Mouse (Mus musculus) intestine, postnatal 0 days (tissue): ENCODE results near the gene Ccdc62. TPM values are rescaled to one million over a fixed set of nuclear protein-coding genes. Genes with fewer than 3 reads are reported as not detected.

ENCODE experiments used
- ATAC-seq: fragments of 200-750 bp; cut with Nextera tagmentation; 2 replicates; pipeline ENCODE4 v1.8.0; 2017; ENCODE audit warnings: mild to moderate bottlenecking, moderate TSS enrichment, moderate library complexity
- H3K27ac ChIP-seq: fragments of 300-500 bp; sonication (generic); 2 replicates; pipeline ENCODE4 v1.5.1; 2014; ENCODE audit warnings: mild to moderate bottlenecking, low read depth, low read length, moderate library complexity
- H3K27me3 ChIP-seq: fragments of 300-500 bp; sonication (generic); replicated peaks from 2 replicates; pipeline ENCODE4 v1.6.1; 2014; ENCODE audit warnings: low read length, mixed read lengths; ENCODE audit not compliant: control insufficient read depth, insufficient read depth
- H3K36me3 ChIP-seq: fragments of 300-500 bp; sonication (generic); 2 replicates; pipeline ENCODE4 v1.6.1; 2014; ENCODE audit warnings: mild to moderate bottlenecking, moderate library complexity; ENCODE audit not compliant: control insufficient read depth, insufficient read depth
- H3K4me1 ChIP-seq: fragments of 300-500 bp; sonication (generic); replicated peaks from 2 replicates; pipeline ENCODE4 v1.6.1; 2014; ENCODE audit warnings: antibody characterized with exemption, low read length, mixed read lengths; ENCODE audit not compliant: control insufficient read depth, insufficient read depth
- H3K4me2 ChIP-seq: fragments of 300-500 bp; sonication (generic); replicated peaks from 2 replicates; pipeline ENCODE4 v1.6.1; 2014; ENCODE audit warnings: low read depth, mild to moderate bottlenecking, moderate library complexity
- H3K4me3 ChIP-seq: fragments of 300-500 bp; sonication (generic); 2 replicates; pipeline ENCODE4 v1.5.1; 2014; ENCODE audit warnings: low read depth, low read length
- H3K9ac ChIP-seq: fragments of 300-500 bp; sonication (generic); 2 replicates; pipeline ENCODE4 v1.6.1; 2014; ENCODE audit warnings: mild to moderate bottlenecking, low read depth, low read length
- H3K9me3 ChIP-seq: fragments of 300-500 bp; sonication (generic); 2 replicates; pipeline ENCODE4 v1.6.1; 2016; ENCODE audit warnings: mixed run types; ENCODE audit not compliant: control insufficient read depth
- CTCF ChIP-seq: sonication (generic); IDR thresholded peaks from 2 replicates; pipeline ENCODE4 v1.5.1; 2016; ENCODE audit warnings: low read depth, mild to moderate bottlenecking, control low read depth, antibody characterized with exemption, moderate library complexity
- WGBS: fragments of 180-500 bp; shearing (Covaris S2); extraction: QIAGEN DNeasy Blood & Tissue Kit; methylation state at CpG from one replicate; pipeline ENCODE4 v1.1.7; 2014; 5-methylcytosine and 5-hydroxymethylcytosine counted together
- polyA plus RNA-seq: library from polyadenylated mRNA; unstranded; fragments of >200 nt; fragmentation: Nextera tagmentation; extraction: Ambion mirVana; gene quantifications from 2 replicates; pipeline ENCODE4 v1.2.1, GENCODE M21; 2015

Ccdc62 gene
- polyA plus RNA-seq, 1 experiment from 2014 or later = 3.8 TPM

DNA sequence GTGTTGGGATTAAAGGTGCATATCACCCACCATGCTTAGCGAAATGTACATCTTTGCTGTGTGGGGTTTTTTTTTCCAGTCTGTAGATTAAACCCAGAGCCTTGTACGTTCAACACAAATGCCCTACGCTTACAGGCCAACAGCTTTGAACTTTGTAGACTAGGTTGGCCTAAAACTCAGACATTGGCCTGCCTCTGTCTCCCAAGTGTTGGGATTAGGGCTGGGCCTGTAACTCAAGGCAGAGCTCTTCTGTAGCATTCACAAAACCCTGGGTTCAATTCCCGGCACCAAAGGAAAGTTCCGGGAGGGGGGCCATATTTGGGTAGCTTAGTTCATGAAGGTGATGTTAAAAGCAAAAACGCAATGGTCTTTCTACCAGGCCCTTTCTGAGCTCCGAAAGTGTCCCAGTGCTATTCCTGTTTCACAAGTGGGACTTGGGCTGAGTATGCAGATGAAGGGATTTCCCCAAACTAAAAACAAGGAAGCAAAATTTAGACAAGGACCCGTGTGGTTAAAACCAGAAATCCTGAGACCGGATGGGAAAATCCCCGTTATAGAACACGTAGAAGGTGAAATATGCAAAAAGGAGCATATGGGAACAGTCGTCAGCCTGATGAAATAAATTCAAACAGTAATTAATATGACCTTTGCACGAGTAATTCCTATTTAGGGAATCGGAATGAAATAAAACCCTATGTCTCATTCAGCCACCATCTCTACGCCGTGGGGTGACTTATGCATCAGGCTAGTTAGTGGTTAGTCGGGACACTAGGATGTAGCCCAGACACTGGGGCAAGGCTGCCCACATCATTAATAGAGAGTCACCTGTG lies 24.1 kb upstream of the Ccdc62 start:
- H3K9ac ChIP-seq = no peak overlapping the region
- no peak for TF ChIP-seq CTCF
- peaks cover 23% of the 10 kb centered on the region for H3K36me3 ChIP-seq
- no peak overlapping the region for H3K27ac ChIP-seq
- 0 out of 2 replicates have a peak overlapping the region, but pooled peaks have one; percentile 96 for H3K4me3 ChIP-seq
- no peaks in the 10 kb centered on the region for H3K9me3 ChIP-seq
- no peaks in the 10 kb centered on the region for H3K27me3 ChIP-seq
- H3K4me2 ChIP-seq = peak overlapping the region; percentile 31
- no peaks in the 10 kb centered on the region for H3K4me1 ChIP-seq
- WGBS = 64% methylated on average over 17 of the region's 17 CpGs
- ATAC-seq = no peak

DNA sequence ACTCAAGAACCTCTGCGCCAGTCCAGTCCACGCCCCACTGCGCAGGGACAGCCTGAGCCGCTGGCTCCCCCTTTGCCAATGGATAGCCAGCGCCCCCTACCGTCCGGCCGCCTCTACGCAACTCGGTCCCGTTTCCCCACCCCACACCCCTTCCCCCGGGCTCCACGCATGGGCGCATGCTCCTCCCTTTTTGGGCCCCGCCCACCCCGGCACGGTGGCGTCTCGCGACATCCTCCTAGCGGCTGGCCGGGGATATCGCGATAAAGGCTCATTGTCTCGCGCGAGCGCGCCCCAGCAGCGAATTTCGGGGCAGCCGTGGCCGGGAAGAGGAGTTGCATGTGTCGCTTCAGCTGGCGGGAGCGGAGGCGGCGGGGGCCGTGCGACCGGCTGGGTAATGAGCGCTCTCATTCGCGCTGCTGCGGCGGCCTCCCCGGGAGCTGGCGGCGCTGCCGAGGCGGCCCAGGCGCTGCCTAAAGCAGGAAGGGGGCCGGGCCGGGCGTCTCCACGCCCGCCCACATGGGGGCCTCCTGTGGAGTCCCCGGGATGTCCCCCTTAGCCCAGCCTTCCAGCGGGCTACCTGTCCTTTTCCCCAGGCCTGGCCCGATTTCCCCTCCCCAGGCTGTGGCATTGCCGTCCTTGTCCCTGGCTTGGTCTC lies 23.4 kb upstream of the Ccdc62 start, which contains the start of gene Denr:
Gene Denr, plus strand, starts transcription at position 200 of the 655 bp plus-strand sequence.
- H3K9ac ChIP-seq = peak within 1 kb of the TSS; percentile 99
- H3K4me2 ChIP-seq = peak within 1 kb of the TSS; percentile 77
- peak within 1 kb of the TSS; percentile 84 for H3K27ac ChIP-seq
- peak; percentile 99 for TF ChIP-seq CTCF
- peak within 1 kb of the TSS; percentile 96 for H3K4me3 ChIP-seq
- under 1% methylated on average over 58 of the region's 61 CpGs for WGBS
- H3K9me3 ChIP-seq = no peaks in the 10 kb centered on the region
- ATAC-seq = peak; percentile 96
- no peaks in the 10 kb centered on the region for H3K27me3 ChIP-seq
- peaks cover 26% of the 10 kb centered on the region for H3K36me3 ChIP-seq
- no peaks in the 10 kb centered on the region for H3K4me1 ChIP-seq

DNA sequence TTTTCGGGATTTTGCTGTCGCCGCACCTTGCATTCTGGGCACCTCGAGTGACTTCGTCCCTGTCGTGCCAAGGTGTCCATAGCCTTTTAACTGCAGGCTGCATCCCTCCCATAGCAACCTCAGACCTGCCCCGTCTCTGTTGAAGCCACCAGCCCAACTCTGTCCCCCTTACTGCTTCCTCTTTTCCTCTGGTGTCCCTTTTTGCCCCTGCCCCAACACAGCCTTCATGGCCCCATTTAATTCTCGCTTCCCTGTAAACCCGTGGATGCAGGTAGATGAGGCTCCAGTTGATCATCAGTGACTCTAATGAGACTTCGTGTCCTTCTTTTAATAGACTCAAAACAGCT lies 22.9 kb upstream of the Ccdc62 start:
- WGBS = under 1% methylated on average over 10 of the region's 10 CpGs
- TF ChIP-seq CTCF = no peak
- no peak overlapping the region for H3K27ac ChIP-seq

DNA sequence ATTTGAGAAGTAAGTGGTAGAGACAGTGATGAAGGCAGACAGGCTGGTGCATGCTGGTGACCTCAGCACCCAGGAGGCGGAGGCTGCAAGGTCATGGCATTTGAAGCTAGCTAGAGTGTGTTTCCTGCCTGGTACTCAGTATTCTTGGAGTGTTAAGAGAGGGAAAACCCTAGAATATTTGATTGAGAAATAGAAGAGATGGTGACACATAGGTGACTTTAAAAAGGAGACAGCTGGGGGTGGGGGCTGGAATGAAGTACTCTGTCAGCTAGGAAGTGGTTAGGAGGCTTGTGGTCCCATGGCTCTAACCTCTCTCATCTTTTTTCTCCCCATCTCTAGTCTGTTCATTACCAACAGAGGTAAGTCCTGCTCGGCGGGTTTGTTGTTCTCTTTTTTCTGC lies 15.6 kb upstream of the Ccdc62 start:
- Histone ChIP-seq H3K4me1 (no peaks in the 10 kb centered on the region), H3K9me3 (no peaks in the 10 kb centered on the region), H3K27ac (no peak overlapping the region), H3K27me3 (no peaks in the 10 kb centered on the region), H3K4me2 (no peak overlapping the region), H3K4me3 (no peak overlapping the region), H3K9ac (no peak overlapping the region), H3K36me3 (peaks cover 46% of the 10 kb centered on the region)
- no peak for ATAC-seq
- TF ChIP-seq CTCF = no peak
- WGBS = 90% methylated on average over 3 of the region's 3 CpGs

More for the DNA sequence above, 22.9 kb upstream of the Ccdc62 start:
- peak overlapping the region; percentile 77 for H3K4me2 ChIP-seq
- ATAC-seq = no peak; the same call in 1 of the 2 replicates
- H3K4me3 ChIP-seq = peak overlapping the region; percentile 96
- H3K36me3 ChIP-seq = peaks cover 26% of the 10 kb centered on the region
- H3K27me3 ChIP-seq = no peaks in the 10 kb centered on the region
- H3K9me3 ChIP-seq = no peaks in the 10 kb centered on the region
- H3K9ac ChIP-seq = peak overlapping the region; percentile 99
- H3K4me1 ChIP-seq = no peaks in the 10 kb centered on the region

DNA sequence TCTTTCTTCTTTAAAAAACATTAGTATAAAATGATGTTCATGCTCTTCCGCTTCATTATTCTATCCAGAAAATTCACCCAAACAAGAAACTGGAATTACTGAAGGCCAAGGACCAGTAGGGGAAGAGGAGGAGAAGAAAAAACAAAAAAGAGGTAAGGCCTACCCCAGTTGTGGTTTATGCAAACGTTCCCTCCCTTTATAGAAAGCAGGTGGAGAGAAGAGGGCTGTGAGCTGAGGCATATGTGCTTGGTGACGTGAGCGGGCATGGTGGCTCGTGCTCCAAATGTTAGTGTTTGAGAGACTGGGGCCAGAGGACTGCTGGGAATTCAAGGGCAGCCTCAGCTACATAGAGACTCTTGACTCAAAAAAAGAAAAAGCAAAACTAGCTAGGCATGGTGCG lies 8.4 kb upstream of the Ccdc62 start:
- no peaks in the 10 kb centered on the region for H3K4me1 ChIP-seq
- H3K36me3 ChIP-seq = peaks cover 79% of the 10 kb centered on the region
- ATAC-seq = no peak
- no peaks in the 10 kb centered on the region for H3K9me3 ChIP-seq
- no peak overlapping the region for H3K4me2 ChIP-seq
- no peak for TF ChIP-seq CTCF
- no peaks in the 10 kb centered on the region for H3K27me3 ChIP-seq
- WGBS = 96% methylated on average over 6 of the region's 6 CpGs
- H3K9ac ChIP-seq = no peak overlapping the region; the same call in 1 of the 2 replicates
- no peak overlapping the region for H3K27ac ChIP-seq
- no peak overlapping the region for H3K4me3 ChIP-seq

DNA sequence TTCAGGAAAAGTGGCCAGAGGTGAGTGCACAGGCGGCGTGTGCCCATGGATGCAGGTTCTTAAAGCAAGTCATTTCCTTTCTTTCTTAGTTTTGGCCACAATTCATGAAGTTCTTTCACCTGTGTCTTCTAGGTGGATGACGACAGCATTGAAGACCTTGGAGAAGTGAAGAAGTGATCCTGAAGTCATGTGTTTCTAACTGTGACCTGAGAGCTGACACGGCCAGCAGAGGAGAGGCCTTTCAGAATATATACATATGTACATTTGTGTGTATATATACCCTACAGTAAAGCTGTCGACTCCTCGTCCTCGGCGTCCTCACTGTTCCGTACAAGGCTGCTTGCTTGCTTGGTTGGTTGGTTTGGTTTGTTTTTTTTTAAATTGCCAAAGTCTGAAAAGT lies 3.4 kb upstream of the Ccdc62 start, which contains the start of gene Gm43518:
Gene Gm43518, plus strand, starts transcription at position 301 of the 400 bp plus-strand sequence.
- no peak within 1 kb of the TSS for H3K9ac ChIP-seq
- no peaks in the 10 kb centered on the region for H3K27me3 ChIP-seq
- TF ChIP-seq CTCF = no peak
- H3K27ac ChIP-seq = no peak within 1 kb of the TSS
- WGBS = 92% methylated on average over 9 of the region's 9 CpGs
- no peak within 1 kb of the TSS for H3K4me3 ChIP-seq
- H3K4me1 ChIP-seq = peaks cover 3% of the 10 kb centered on the region; the same call in 1 of the 2 replicates
- H3K36me3 ChIP-seq = peaks cover 56% of the 10 kb centered on the region
- H3K9me3 ChIP-seq = no peaks in the 10 kb centered on the region
- no peak within 1 kb of the TSS for H3K4me2 ChIP-seq
- no peak for ATAC-seq
